Mouse (Mus musculus) cerebellum, postnatal 36 days (tissue): ENCODE data around the gene Trappc3.
A peak's percentile ranks its signal among the peaks of the same experiment; 100 is the strongest.

ENCODE experiments used
- DNase-seq, 2 experiments: peaks; one replicate each; pipeline ENCODE4 v3.0.0; 2021 to 2022; ENCODE audit warnings: mixed read lengths in 2 of 2

Gene Trappc3

GRCm38 (mm10) chr4:126314393-126314792, 52.3 kb downstream of the Trappc3 start:
- DNase-seq = no peak

- DNase-seq = no peak
Observed at GRCm38 (mm10) chr4:126315931-126316330, 53.8 kb downstream of the Trappc3 start.

- no peak for DNase-seq
Observed at GRCm38 (mm10) chr4:126316443-126317040, 54.4 kb downstream of the Trappc3 start.

DNA sequence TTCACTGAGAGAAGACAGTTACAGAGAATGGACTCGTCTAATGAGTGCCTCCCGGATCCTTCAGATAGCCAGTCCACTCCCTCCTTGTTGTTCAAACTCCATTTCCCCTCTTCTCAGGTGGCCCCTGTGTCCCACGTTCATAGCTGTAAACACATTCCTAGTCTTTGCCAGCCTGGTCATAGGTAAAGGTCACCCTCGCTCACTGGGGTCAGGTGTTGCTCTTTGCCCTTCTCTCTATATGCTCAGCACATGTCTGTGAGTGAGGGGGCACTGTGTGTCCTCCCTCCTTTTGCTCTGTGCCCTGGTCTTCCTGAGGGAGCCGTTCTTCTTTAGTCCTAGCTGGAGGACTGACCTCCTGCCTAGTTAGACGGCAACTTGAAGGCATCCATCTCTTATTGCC, 57.7 kb downstream of the Trappc3 start:
- DNase-seq = no peak

DNA sequence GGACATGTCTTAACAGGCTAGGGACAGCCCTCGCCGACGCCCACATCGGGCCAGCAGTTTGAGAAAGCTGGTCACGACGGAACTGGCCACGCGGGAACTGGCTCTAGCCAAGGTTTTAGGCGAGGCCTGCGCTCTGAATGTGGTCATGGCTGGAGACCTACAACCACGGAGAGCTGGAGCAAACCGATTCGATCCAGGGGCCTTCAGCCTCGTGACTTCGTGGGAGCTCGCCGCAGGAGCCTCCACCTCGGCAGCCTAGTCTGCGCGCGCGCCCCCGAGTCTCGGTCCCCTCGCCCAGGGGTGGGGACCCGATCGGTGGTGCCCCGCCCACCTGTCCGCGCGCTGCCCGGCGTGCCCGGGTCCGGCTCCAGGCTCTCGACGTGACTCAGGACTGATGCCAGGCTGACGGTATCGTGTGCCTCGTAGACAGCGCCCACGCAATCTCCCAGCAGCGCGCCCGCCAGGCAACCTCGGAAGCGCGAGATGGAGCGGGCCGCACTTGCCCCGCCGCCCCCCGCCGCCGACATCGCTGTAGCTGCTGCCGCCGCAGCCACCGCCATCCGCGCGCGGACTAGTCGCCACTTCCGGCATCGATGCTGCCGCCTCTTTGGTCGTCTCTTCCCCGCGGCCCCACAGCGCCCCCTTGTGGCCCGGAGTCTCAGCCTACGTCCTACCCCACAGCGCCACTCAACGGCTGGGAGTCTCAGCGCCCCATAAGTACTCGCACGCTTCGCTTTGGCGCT, 59.2 kb downstream of the Trappc3 start, which contains the start of gene Adprhl2:
TSS of gene Adprhl2 (minus strand) at position 593 of the 743 bp plus-strand sequence.
- DNase-seq = peak; percentile 99 to 100

DNA sequence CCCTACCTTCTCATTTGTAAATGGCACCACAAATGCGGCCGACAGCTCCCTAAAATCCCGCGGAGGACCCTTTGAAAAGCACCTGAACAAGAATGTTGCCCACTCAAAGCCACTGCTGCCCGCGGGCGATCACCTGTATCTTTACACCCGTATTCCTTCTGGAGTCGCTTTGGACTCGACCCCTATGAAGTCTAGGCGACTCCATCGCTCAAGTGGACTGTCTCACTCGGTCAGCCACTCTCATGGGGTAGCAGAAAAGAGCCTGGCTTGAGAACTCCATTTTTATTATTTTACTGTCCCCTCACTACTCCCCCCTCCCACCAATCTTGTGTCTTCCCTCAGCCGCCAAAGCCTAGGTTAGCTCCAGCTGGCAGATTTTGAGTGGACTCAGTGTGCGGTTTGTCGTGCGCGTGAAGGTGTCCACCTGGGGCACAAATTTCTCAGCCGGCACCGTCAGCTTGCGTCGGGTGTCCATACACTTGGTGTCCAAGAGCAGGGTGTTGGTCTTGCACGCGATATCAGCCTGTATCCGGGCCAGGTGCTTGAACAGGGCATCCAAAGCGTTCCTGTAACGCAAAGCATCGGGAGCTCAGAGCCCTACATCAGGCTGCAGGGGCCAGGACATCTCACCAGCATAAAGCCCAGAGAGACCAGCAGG, 59.9 kb downstream of the Trappc3 start:
- peak in 1 of 2 experiments; percentile 25 for DNase-seq

GRCm38 (mm10) chr4:126322646-126323045, 60.5 kb downstream of the Trappc3 start:
- DNase-seq = no peak

- DNase-seq = no peak
Observed at GRCm38 (mm10) chr4:126324861-126325260, 62.7 kb downstream of the Trappc3 start.

DNA sequence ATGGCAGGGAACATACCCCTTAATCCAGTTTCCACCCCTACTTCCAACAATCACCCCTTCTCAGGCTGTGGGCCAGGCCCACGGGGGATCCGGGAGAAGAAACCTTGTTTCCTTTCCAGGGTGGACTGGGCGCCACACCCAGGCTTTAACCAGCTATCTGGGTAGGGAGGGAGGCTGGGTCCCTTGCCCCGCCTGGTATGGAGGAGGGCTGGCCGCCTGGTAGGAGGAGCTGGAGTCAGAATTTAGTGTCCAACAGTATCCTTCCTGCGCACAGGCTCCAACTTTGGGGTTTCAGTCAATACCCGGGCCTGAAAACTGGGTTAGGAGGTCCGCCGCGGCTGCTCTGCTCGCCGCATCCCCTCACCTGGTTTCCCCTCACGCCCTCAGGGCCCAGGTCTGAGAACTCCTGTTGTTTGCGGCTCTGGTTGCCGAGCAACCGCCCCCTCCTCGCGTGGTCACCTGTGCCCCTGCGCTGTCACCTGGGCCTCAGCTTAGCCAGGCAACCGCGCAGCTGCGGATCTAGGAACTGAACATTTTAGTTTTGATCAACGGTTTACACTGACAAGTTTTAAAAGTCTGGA, 63.2 kb downstream of the Trappc3 start, which contains the start of gene Tekt2:
TSS of gene Tekt2 (minus strand) at position 408 of the 581 bp plus-strand sequence.
- no peak for DNase-seq
